Mouse (Mus musculus) adrenal gland, postnatal 14 days (tissue): ENCODE measurements around the gene Pih1d1. TPM values are rescaled to one million over a fixed set of nuclear protein-coding genes. Genes with fewer than 3 reads are reported as not detected.
"Not testable (repeated sequence)": the region's sequence is repeated elsewhere in the genome, so short reads cannot be mapped to it uniquely, and the experiment has no call there.

Experiments
- DNase-seq: peaks from one replicate; pipeline ENCODE4 v3.0.0; 2021; ENCODE audit warnings: mixed read lengths
- total RNA-seq: library from RNA; stranded (reverse); gene quantifications from 2 replicates; pipeline ENCODE4 v1.2.3, GENCODE M21; 2021

Gene Pih1d1
- total RNA-seq, 1 experiment from 2014 or later, result 55.6 TPM

- no peak for DNase-seq
Observed at GRCm38 (mm10) chr7:45167761-45168445, 13.8 kb downstream of the Pih1d1 start.

GRCm38 (mm10) chr7:45168656-45169055 lies 14.6 kb downstream of the Pih1d1 start:
- no peak for DNase-seq

GRCm38 (mm10) chr7:45169495-45169894 lies 15.4 kb downstream of the Pih1d1 start:
- DNase-seq, result no peak

- DNase-seq, result peak; percentile 38
Observed at GRCm38 (mm10) chr7:45172974-45173373, 18.9 kb downstream of the Pih1d1 start.

- DNase-seq, result not testable (repeated sequence)
Observed at GRCm38 (mm10) chr7:45173772-45174171, 19.7 kb downstream of the Pih1d1 start.

GRCm38 (mm10) chr7:45174567-45175280 lies 20.6 kb downstream of the Pih1d1 start:
- no peak for DNase-seq

- no peak for DNase-seq
Observed at GRCm38 (mm10) chr7:45175398-45175797, 21.3 kb downstream of the Pih1d1 start.

- no peak for DNase-seq
Observed at GRCm38 (mm10) chr7:45175929-45176328, 21.8 kb downstream of the Pih1d1 start.

- no peak for DNase-seq
Observed at GRCm38 (mm10) chr7:45176356-45176755, 22.3 kb downstream of the Pih1d1 start.

- DNase-seq, result no peak
Observed at GRCm38 (mm10) chr7:45178550-45178949, 24.4 kb downstream of the Pih1d1 start.

- DNase-seq, result no peak
Observed at GRCm38 (mm10) chr7:45179469-45179868, 25.4 kb downstream of the Pih1d1 start, which contains the start of gene Gfy. TSS of gene Gfy (minus strand) at chr7:45179569.

GRCm38 (mm10) chr7:45180896-45181477 lies 26.9 kb downstream of the Pih1d1 start, which contains the start of gene Pth2:
TSS of gene Pth2 (plus strand) at chr7:45180995.
- no peak for DNase-seq

- DNase-seq, result peak; percentile 60
Observed at GRCm38 (mm10) chr7:45181540-45181939, 27.4 kb downstream of the Pih1d1 start.

GRCm38 (mm10) chr7:45182199-45182601 lies 28.1 kb downstream of the Pih1d1 start:
- peak; percentile 95 for DNase-seq

GRCm38 (mm10) chr7:45182606-45183005 lies 28.5 kb downstream of the Pih1d1 start:
- DNase-seq, result peak; percentile 28

GRCm38 (mm10) chr7:45183672-45184071 lies 29.6 kb downstream of the Pih1d1 start:
- DNase-seq, result no peak

- DNase-seq, result no peak
Observed at GRCm38 (mm10) chr7:45185921-45186320, 31.8 kb downstream of the Pih1d1 start.

GRCm38 (mm10) chr7:45189600-45189999 lies 35.5 kb downstream of the Pih1d1 start:
- DNase-seq, result no peak

GRCm38 (mm10) chr7:45190186-45190585 lies 36.1 kb downstream of the Pih1d1 start:
- DNase-seq, result no peak

- DNase-seq, result no peak
Observed at GRCm38 (mm10) chr7:45191161-45191560, 37.1 kb downstream of the Pih1d1 start.

GRCm38 (mm10) chr7:45191803-45192363 lies 37.8 kb downstream of the Pih1d1 start:
- DNase-seq, result no peak

GRCm38 (mm10) chr7:45192585-45193310 lies 38.6 kb downstream of the Pih1d1 start:
- DNase-seq, result no peak
